Mouse (Mus musculus) ES-E14 (cell line): Measurements from ENCODE around the gene Esrrg. TPM values are rescaled to one million over a fixed set of nuclear protein-coding genes. Genes with fewer than 3 reads are reported as not detected.

Source experiments
- DNase-seq: peaks from one replicate; pipeline ENCODE4 v3.0.0-alpha.2; 2013; ENCODE audit warnings: low read depth, low spot score
- H3K27ac ChIP-seq: 2 replicates; pipeline ENCODE4 v1.5.1; 2012; ENCODE audit warnings: low read depth, mild to moderate bottlenecking, low read length, moderate library complexity, mixed read lengths; ENCODE audit not compliant: poor library complexity, insufficient read depth, severe bottlenecking
- H3K36me3 ChIP-seq: 2 replicates; pipeline ENCODE4 v1.6.1; 2012; ENCODE audit warnings: mild to moderate bottlenecking, low read length, moderate library complexity, mixed read lengths; ENCODE audit not compliant: control insufficient read depth, poor library complexity, insufficient read depth, severe bottlenecking
- H3K4me1 ChIP-seq, 2 experiments: fragments of 150-350 bp in 1 of 2; sonication (generic) in 1 of 2; 2 replicates each; pipeline ENCODE4 v1.6.1; 2012; ENCODE audit warnings: low read length in 2 of 2, mild to moderate bottlenecking in 1 of 2, mixed read lengths in 1 of 2; ENCODE audit not compliant: control insufficient read depth in 2 of 2, insufficient read depth in 2 of 2, poor library complexity in 1 of 2
- H3K4me3 ChIP-seq, 2 experiments: fragments of 150-350 bp in 1 of 2; sonication (generic) in 1 of 2; 2 replicates each; pipeline ENCODE4 v1.5.1; 2012; ENCODE audit warnings: low read length in 2 of 2, low read depth in 1 of 2, mild to moderate bottlenecking in 1 of 2, mixed read lengths in 1 of 2; ENCODE audit not compliant: insufficient read depth in 1 of 2, poor library complexity in 1 of 2, severe bottlenecking in 1 of 2
- H3K9ac ChIP-seq: 2 replicates; pipeline ENCODE4 v1.6.1; 2012; ENCODE audit warnings: low read depth, mild to moderate bottlenecking, low read length, mixed read lengths; ENCODE audit not compliant: poor library complexity, insufficient read depth, severe bottlenecking
- H3K9me3 ChIP-seq: fragments of 150-350 bp; sonication (generic); 2 replicates; pipeline ENCODE4 v1.6.1; 2012; ENCODE audit warnings: low read depth, mild to moderate bottlenecking, low read length; ENCODE audit not compliant: control insufficient read depth, insufficient read depth
- CHD2 ChIP-seq: IDR thresholded peaks from 2 replicates; pipeline ENCODE4 v1.6.1; 2014; ENCODE audit warnings: mild to moderate bottlenecking, low read depth, low read length, inconsistent platforms
- HCFC1 ChIP-seq: IDR thresholded peaks from 2 replicates; pipeline ENCODE4 v1.6.1; 2012; ENCODE audit warnings: low read length, inconsistent platforms, borderline replicate concordance; ENCODE audit not compliant: insufficient read depth
- MAFK ChIP-seq: IDR thresholded peaks from 2 replicates; pipeline ENCODE4 v1.6.1; 2014; ENCODE audit warnings: mild to moderate bottlenecking, low read depth, low read length, inconsistent platforms; ENCODE audit not compliant: insufficient read depth
- ZC3H11A ChIP-seq: IDR thresholded peaks from 2 replicates; pipeline ENCODE4 v1.6.1; 2012; ENCODE audit warnings: low read depth, mild to moderate bottlenecking, inconsistent platforms, low read length, borderline replicate concordance
- ZNF384 ChIP-seq: IDR thresholded peaks from 2 replicates; pipeline ENCODE4 v1.6.1; 2012; ENCODE audit warnings: low read depth, low read length, inconsistent platforms
- in situ Hi-C, 2 experiments: fragments of 600-800 bp; cut with MboI; formaldehyde crosslinking; loops; one replicate each; pipeline ENCODE4 v1.15.1; 2025; ENCODE audit warnings: low sequenced_read_pairs in 2 of 2, inconsistent platforms in 1 of 2; ENCODE audit not compliant: unreplicated experiment in 2 of 2
- total RNA-seq: library from RNA; depleted of rRNA; stranded (reverse); fragments of 300-350 nt; gene quantifications from 2 replicates; pipeline ENCODE4 v1.2.3, GENCODE M21; 2012

Gene Esrrg
- total RNA-seq, 1 experiment: 0.09 TPM

DNA sequence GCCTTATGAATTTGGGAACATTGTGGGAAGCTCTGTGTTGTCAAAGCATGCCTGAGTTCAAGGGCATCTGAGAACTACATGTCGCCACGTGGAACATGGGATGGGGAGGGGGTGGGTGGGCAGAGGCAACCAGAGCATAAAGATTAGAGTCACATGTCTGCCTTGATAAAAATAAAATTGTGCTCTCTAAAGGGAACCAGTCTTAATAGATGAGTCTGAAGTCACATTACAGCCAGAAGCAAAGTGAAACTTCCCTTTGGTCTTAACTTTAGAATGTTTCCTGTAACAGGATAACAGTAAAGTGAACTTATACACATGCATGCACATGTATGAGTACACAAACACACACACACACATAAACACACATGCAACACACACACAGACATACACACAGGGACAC is 545.1 kb downstream of the Esrrg start:
- no peak for TF ChIP-seq HCFC1
- no peak overlapping the region for H3K9ac ChIP-seq
- no peaks in the 10 kb centered on the region for H3K4me1 ChIP-seq
- no peak for DNase-seq
- no peak overlapping the region for H3K4me3 ChIP-seq
- no peaks in the 10 kb centered on the region for H3K36me3 ChIP-seq
- no peaks in the 10 kb centered on the region for H3K9me3 ChIP-seq
- H3K27ac ChIP-seq: no peak overlapping the region
- in situ Hi-C loops: no loop called here

GRCm38 (mm10) chr1:188154466-188155110 is 546.0 kb downstream of the Esrrg start:
- in situ Hi-C loops: no loop called here
- Histone ChIP-seq H3K4me3 (no peak overlapping the region), H3K9ac (no peak overlapping the region), H3K36me3 (no peaks in the 10 kb centered on the region), H3K27ac (no peak overlapping the region), H3K9me3 (no peaks in the 10 kb centered on the region), H3K4me1 (no peaks in the 10 kb centered on the region)
- no peak for DNase-seq
- TF ChIP-seq CHD2: no peak

GRCm38 (mm10) chr1:188155135-188155779 is 546.7 kb downstream of the Esrrg start:
- H3K36me3 ChIP-seq: no peaks in the 10 kb centered on the region
- no peak overlapping the region for H3K4me3 ChIP-seq
- no peak overlapping the region for H3K27ac ChIP-seq
- DNase-seq: no peak
- no peaks in the 10 kb centered on the region for H3K9me3 ChIP-seq
- no peaks in the 10 kb centered on the region for H3K4me1 ChIP-seq
- TF ChIP-seq ZNF384 (no peak), CHD2 (no peak), MAFK (no peak)
- H3K9ac ChIP-seq: no peak overlapping the region
- in situ Hi-C loops: no loop called here

GRCm38 (mm10) chr1:188156520-188156919 is 547.9 kb downstream of the Esrrg start:
- in situ Hi-C loops: no loop called here
- no peak for TF ChIP-seq CHD2
- TF ChIP-seq MAFK: no peak
- no peak for TF ChIP-seq ZC3H11A
- TF ChIP-seq HCFC1: no peak
- TF ChIP-seq ZNF384: no peak
- Histone ChIP-seq H3K4me3 (no peak overlapping the region), H3K27ac (no peak overlapping the region), H3K36me3 (no peaks in the 10 kb centered on the region), H3K4me1 (no peaks in the 10 kb centered on the region), H3K9ac (no peak overlapping the region), H3K9me3 (no peaks in the 10 kb centered on the region)
- no peak for DNase-seq

DNA sequence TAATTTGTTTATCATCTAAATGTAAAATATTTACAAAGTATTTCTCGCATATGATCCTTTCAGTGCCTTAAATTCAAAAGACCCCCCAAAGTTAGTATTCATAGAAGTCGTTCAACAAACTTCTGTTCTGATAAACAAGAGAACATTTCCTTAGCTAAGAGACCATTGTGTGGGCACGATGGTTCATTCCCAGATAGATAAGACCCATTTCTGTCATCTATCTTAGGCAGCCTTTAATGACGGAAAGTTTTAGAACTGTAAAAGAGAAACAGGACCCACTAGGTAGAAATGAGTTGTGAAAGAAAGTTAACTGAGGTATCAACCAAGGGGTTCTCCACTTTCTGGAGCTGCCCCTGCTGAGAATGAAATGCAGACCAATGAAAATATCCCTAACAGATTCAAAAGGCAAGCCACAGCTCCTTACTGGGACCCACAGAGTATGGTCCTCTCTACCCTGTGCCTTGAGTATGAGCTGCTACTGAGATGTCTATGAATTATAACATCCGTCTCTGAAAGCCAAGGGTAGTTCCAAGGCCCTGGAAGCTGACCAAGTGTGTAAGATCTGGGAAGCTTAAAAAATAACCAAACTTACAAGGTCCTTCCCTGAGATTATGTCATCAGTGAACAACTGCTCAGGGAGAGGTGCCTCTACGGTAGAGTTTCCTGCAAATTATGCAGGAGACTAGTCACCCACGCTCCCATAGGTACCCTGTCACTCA is 548.8 kb downstream of the Esrrg start:
- TF ChIP-seq HCFC1: no peak
- TF ChIP-seq CHD2: no peak
- TF ChIP-seq ZNF384: no peak
- no peak for TF ChIP-seq ZC3H11A
- no peak for TF ChIP-seq MAFK
- Histone ChIP-seq H3K36me3 (no peaks in the 10 kb centered on the region), H3K4me1 (no peaks in the 10 kb centered on the region), H3K4me3 (no peak overlapping the region), H3K9me3 (no peaks in the 10 kb centered on the region), H3K9ac (no peak overlapping the region), H3K27ac (no peak overlapping the region)
- in situ Hi-C loops: no loop called here
- no peak for DNase-seq
